Mouse (Mus musculus) liver, adult 2 months (tissue): ENCODE results near the gene Mid2. TPM values are rescaled to one million over a fixed set of nuclear protein-coding genes. Genes with fewer than 3 reads are reported as not detected.
"Not testable (repeated sequence)": the region's sequence is repeated elsewhere in the genome, so short reads cannot be mapped to it uniquely, and the experiment has no call there.

ENCODE experiments used
- DNase-seq: peaks from one replicate; pipeline ENCODE4 v3.0.0-alpha.2; 2011; ENCODE audit warnings: low read depth, low spot score; ENCODE audit errors: extremely low read depth
- H3K27ac ChIP-seq: fragments of 200-500 bp; replicated peaks from 2 replicates; pipeline ENCODE4 v1.5.1; 2012; ENCODE audit warnings: low read depth, mild to moderate bottlenecking, control low read depth, inconsistent platforms, low read length; ENCODE audit not compliant: insufficient read depth
- H3K27me3 ChIP-seq: fragments of 200-500 bp; 2 replicates; pipeline ENCODE4 v1.6.1; 2012; ENCODE audit warnings: mild to moderate bottlenecking, moderate library complexity, low read length, inconsistent platforms; ENCODE audit not compliant: control insufficient read depth, insufficient read depth
- H3K36me3 ChIP-seq: fragments of 200-500 bp; 2 replicates; pipeline ENCODE4 v1.6.1; 2012; ENCODE audit warnings: low read length, inconsistent platforms; ENCODE audit not compliant: control insufficient read depth, insufficient read depth
- H3K4me1 ChIP-seq: fragments of 200-500 bp; 2 replicates; pipeline ENCODE4 v1.6.1; 2011; ENCODE audit warnings: low read length; ENCODE audit not compliant: control insufficient read depth, insufficient read depth
- H3K4me3 ChIP-seq: fragments of 200-500 bp; 2 replicates; pipeline ENCODE4 v1.5.1; 2011; ENCODE audit warnings: low read depth, mild to moderate bottlenecking, control low read depth, low read length, moderate library complexity; ENCODE audit not compliant: insufficient read depth
- H3K79me2 ChIP-seq: fragments of 200-500 bp; 2 replicates; pipeline ENCODE4 v1.6.1; 2012; ENCODE audit warnings: inconsistent platforms, mild to moderate bottlenecking, low read length, moderate library complexity; ENCODE audit not compliant: control insufficient read depth, insufficient read depth
- H3K9ac ChIP-seq: fragments of 200-500 bp; 2 replicates; pipeline ENCODE4 v1.6.1; 2012; ENCODE audit warnings: low read depth, mild to moderate bottlenecking, control low read depth, inconsistent platforms, low read length
- CTCF ChIP-seq: fragments of 200-500 bp; IDR thresholded peaks from 2 replicates; pipeline ENCODE4 v1.5.1; 2011; ENCODE audit warnings: low read depth, low read length, control low read depth
- POLR2A ChIP-seq: fragments of 200-500 bp; IDR thresholded peaks from 2 replicates; pipeline ENCODE4 v1.6.1; 2011; ENCODE audit warnings: low read length, control low read depth; ENCODE audit not compliant: insufficient read depth; ENCODE audit errors: extremely low read depth
- WGBS: fragments of 180-500 bp; shearing (Covaris S2); methylation state at CpG from one replicate; pipeline ENCODE4 v1.1.7; 2018; 5-methylcytosine and 5-hydroxymethylcytosine counted together
- polyA plus RNA-seq: library from polyadenylated mRNA; depleted of rRNA; stranded (reverse); fragments of >200 nt; gene quantifications from 2 replicates; pipeline ENCODE4 v1.2.3, GENCODE M21; 2012
- total RNA-seq: library from RNA; depleted of rRNA; stranded (reverse); fragments of >200 nt; gene quantifications from 2 replicates; pipeline ENCODE4 v1.2.3, GENCODE M21; 2014

The Mid2 gene
- total and polyA plus RNA-seq, 2 experiments = 2.2 to 3.8 TPM

GRCm38 (mm10) chrX:140663516-140663915 lies 883 bp upstream of the Mid2 start:
- H3K79me2 ChIP-seq = no peaks in the 10 kb centered on the region; the same call in 1 of the 2 replicates
- no peak for DNase-seq
- no peak overlapping the region for H3K27ac ChIP-seq
- WGBS = 87% methylated on average over 2 of the region's 2 CpGs
- no peaks in the 10 kb centered on the region for H3K36me3 ChIP-seq
- TF ChIP-seq CTCF (no peak), POLR2A (no peak)
- no peaks in the 10 kb centered on the region for H3K27me3 ChIP-seq
- H3K4me3 ChIP-seq = no peak overlapping the region
- H3K4me1 ChIP-seq = no peaks in the 10 kb centered on the region
- H3K9ac ChIP-seq = no peak overlapping the region

GRCm38 (mm10) chrX:140665242-140665810 lies 927 bp downstream of the Mid2 start:
- H3K27ac ChIP-seq = peak overlapping the region; percentile 68; the same call in 1 of the 2 replicates
- DNase-seq = peak; percentile 15

GRCm38 (mm10) chrX:140675444-140675843 lies 11.0 kb downstream of the Mid2 start:
- Histone ChIP-seq H3K27me3 (no peaks in the 10 kb centered on the region), H3K79me2 (no peaks in the 10 kb centered on the region; the same call in 1 of the 2 replicates), H3K4me1 (peaks cover 2% of the 10 kb centered on the region; the same call in 1 of the 2 replicates), H3K27ac (no peak overlapping the region), H3K36me3 (no peaks in the 10 kb centered on the region; the same call in 1 of the 2 replicates), H3K4me3 (no peak overlapping the region), H3K9ac (no peak overlapping the region)
- WGBS = 85% methylated on average over 5 of the region's 5 CpGs
- no peak for DNase-seq
- TF ChIP-seq CTCF (no peak), POLR2A (no peak)

More at GRCm38 (mm10) chrX:140665242-140665810, 927 bp downstream of the Mid2 start:
- Histone ChIP-seq H3K9ac (peak overlapping the region; percentile 90), H3K4me1 (no peaks in the 10 kb centered on the region), H3K79me2 (no peaks in the 10 kb centered on the region; the same call in 1 of the 2 replicates), H3K27me3 (no peaks in the 10 kb centered on the region), H3K36me3 (no peaks in the 10 kb centered on the region), H3K4me3 (peak overlapping the region; percentile 96)
- 0% methylated on average over 14 of the region's 47 CpGs for WGBS
- TF ChIP-seq CTCF (no peak), POLR2A (no peak)

- H3K4me3 ChIP-seq = no peak overlapping the region
- WGBS = 80% methylated on average over 2 of the region's 2 CpGs
- H3K4me1 ChIP-seq = no peaks in the 10 kb centered on the region
- no peaks in the 10 kb centered on the region for H3K27me3 ChIP-seq
- TF ChIP-seq POLR2A = no peak
- no peak for TF ChIP-seq CTCF
- DNase-seq = no peak
- H3K36me3 ChIP-seq = no peaks in the 10 kb centered on the region
- H3K79me2 ChIP-seq = no peaks in the 10 kb centered on the region
- H3K27ac ChIP-seq = no peak overlapping the region
- no peak overlapping the region for H3K9ac ChIP-seq
Measured at GRCm38 (mm10) chrX:140688335-140688734, 23.9 kb downstream of the Mid2 start.

- H3K9ac ChIP-seq, H3K27me3 ChIP-seq, H3K79me2 ChIP-seq, DNase-seq, H3K4me1 ChIP-seq, H3K27ac ChIP-seq, H3K4me3 ChIP-seq, H3K36me3 ChIP-seq: not testable (repeated sequence)
- WGBS = 70% methylated on average over 6 of the region's 7 CpGs
Measured at GRCm38 (mm10) chrX:140697872-140698463, 33.6 kb downstream of the Mid2 start.

GRCm38 (mm10) chrX:140703224-140703623 lies 38.8 kb downstream of the Mid2 start:
- H3K79me2 ChIP-seq = no peaks in the 10 kb centered on the region
- 89% methylated on average over 1 of the region's 1 CpGs for WGBS

More at GRCm38 (mm10) chrX:140703224-140703623, 38.8 kb downstream of the Mid2 start:
- TF ChIP-seq CTCF = no peak
- no peak for TF ChIP-seq POLR2A
- DNase-seq = no peak
- Histone ChIP-seq H3K4me3 (no peak overlapping the region), H3K4me1 (no peaks in the 10 kb centered on the region), H3K27me3 (no peaks in the 10 kb centered on the region), H3K9ac (no peak overlapping the region), H3K27ac (no peak overlapping the region), H3K36me3 (no peaks in the 10 kb centered on the region)
